Mouse (Mus musculus) cerebellum, adult 2 months (tissue): Measurements from ENCODE around the gene Mpped2. TPM values are rescaled to one million over a fixed set of nuclear protein-coding genes. Genes with fewer than 3 reads are reported as not detected.

Experiments
- DNase-seq, 2 experiments: peaks; one replicate each; pipeline ENCODE4 v3.0.0; 2021
- H3K27ac ChIP-seq: fragments of 200-500 bp; 2 replicates; pipeline ENCODE4 v1.5.1; 2012; ENCODE audit warnings: low read length, control low read depth, inconsistent platforms; ENCODE audit not compliant: insufficient read depth
- H3K27me3 ChIP-seq: fragments of 200-500 bp; 2 replicates; pipeline ENCODE4 v1.6.1; 2012; ENCODE audit warnings: inconsistent platforms, mild to moderate bottlenecking, low read length, moderate library complexity; ENCODE audit not compliant: control insufficient read depth, insufficient read depth
- H3K4me1 ChIP-seq: fragments of 200-500 bp; 2 replicates; pipeline ENCODE4 v1.6.1; 2011; ENCODE audit warnings: low read length; ENCODE audit not compliant: control insufficient read depth, insufficient read depth
- H3K4me3 ChIP-seq: fragments of 200-500 bp; replicated peaks from 2 replicates; pipeline ENCODE3; 2011; ENCODE audit warnings: mild to moderate bottlenecking, low read depth, low read length, control low read depth; ENCODE audit not compliant: insufficient read depth
- CTCF ChIP-seq: fragments of 200-500 bp; IDR thresholded peaks from 2 replicates; pipeline ENCODE4 v1.5.1; 2011; ENCODE audit warnings: low read depth, mild to moderate bottlenecking, control low read depth, low read length, moderate library complexity, borderline replicate concordance; ENCODE audit not compliant: insufficient read depth
- POLR2A ChIP-seq: fragments of 200-500 bp; IDR thresholded peaks from 2 replicates; pipeline ENCODE4 v1.6.1; 2011; ENCODE audit warnings: low read length, control low read depth, borderline replicate concordance; ENCODE audit not compliant: insufficient read depth
- WGBS: fragments of 180-500 bp; shearing (Covaris S2); methylation state at CpG from one replicate; pipeline ENCODE4 v1.1.7; 2018; 5-methylcytosine and 5-hydroxymethylcytosine counted together
- polyA plus RNA-seq: library from polyadenylated mRNA; depleted of rRNA; stranded (reverse); fragments of >200 nt; gene quantifications from 2 replicates; pipeline ENCODE4 v1.2.3, GENCODE M21; 2012

Gene Mpped2
- polyA plus RNA-seq, 1 experiment, result 14.9 TPM

DNA sequence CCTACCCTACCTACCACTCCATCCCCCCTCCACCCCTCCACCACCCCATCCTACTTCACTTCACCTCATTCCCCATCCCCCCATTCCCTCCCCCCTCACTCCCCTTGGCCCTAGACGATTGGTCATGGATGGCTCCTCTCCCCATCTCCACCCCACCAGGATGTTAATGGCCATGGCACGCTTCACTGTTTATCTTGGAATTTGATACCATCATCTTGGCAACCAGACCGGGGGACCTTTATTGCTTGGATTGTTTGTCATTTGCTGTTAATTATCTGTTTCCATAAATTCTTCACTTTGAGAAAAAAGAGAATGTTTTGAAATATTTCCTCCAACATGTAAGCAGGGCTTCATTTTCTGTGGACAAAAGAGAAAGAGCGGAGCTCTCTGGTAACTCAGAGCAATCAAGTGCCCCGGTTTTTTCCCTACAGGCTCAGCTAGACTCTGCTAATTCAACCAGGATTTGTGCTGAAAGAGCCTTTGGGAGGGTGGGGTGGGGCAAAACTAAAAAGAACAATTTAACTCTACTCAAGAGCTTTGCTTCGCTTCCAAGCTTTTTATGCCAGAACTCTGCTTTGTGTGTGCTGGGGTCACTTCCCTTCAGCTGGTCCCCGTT is 17.9 kb downstream of the Mpped2 start:
- H3K27me3 ChIP-seq, result no peaks in the 10 kb centered on the region
- TF ChIP-seq POLR2A (no peak), CTCF (no peak)
- 79% methylated on average over 7 of the region's 7 CpGs for WGBS
- no peak overlapping the region for H3K27ac ChIP-seq
- H3K4me1 ChIP-seq, result no peaks in the 10 kb centered on the region; the same call in none of the 2 replicates
- no peak for DNase-seq
- no peak overlapping the region for H3K4me3 ChIP-seq

DNA sequence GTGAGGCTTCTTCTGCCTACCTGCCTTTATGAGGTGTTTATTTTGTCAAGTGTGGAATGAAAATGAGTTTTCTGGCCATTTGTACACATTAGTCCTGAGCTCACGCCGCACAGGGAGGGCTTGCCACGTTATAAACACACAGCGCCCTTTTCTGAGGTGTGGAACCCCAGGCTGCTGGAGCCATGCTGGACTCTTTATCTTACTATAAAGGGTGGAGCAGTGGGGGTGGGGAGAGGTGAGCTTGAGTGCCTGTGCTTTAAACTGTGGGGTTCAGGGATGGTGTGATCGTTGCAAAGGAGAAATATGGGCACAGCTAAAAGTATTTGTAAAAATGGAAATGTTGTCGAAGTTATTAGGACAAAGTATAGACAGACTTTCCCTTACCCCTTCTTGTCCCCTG is 18.4 kb downstream of the Mpped2 start:
- H3K27me3 ChIP-seq, result no peaks in the 10 kb centered on the region
- H3K4me3 ChIP-seq, result no peak overlapping the region
- H3K27ac ChIP-seq, result no peak overlapping the region
- 97% methylated on average over 6 of the region's 6 CpGs for WGBS
- H3K4me1 ChIP-seq, result no peaks in the 10 kb centered on the region; the same call in none of the 2 replicates
- TF ChIP-seq CTCF (no peak), POLR2A (no peak)
- DNase-seq, result no peak

GRCm38 (mm10) chr2:106713151-106713550 is 20.1 kb downstream of the Mpped2 start:
- no peak overlapping the region for H3K27ac ChIP-seq
- no peaks in the 10 kb centered on the region for H3K27me3 ChIP-seq
- H3K4me3 ChIP-seq, result no peak overlapping the region
- no peak for TF ChIP-seq POLR2A
- TF ChIP-seq CTCF, result no peak
- H3K4me1 ChIP-seq, result no peaks in the 10 kb centered on the region; the same call in none of the 2 replicates
- DNase-seq, result peak; percentile 38 to 54
- WGBS, result 18% methylated on average over 4 of the region's 4 CpGs

DNA sequence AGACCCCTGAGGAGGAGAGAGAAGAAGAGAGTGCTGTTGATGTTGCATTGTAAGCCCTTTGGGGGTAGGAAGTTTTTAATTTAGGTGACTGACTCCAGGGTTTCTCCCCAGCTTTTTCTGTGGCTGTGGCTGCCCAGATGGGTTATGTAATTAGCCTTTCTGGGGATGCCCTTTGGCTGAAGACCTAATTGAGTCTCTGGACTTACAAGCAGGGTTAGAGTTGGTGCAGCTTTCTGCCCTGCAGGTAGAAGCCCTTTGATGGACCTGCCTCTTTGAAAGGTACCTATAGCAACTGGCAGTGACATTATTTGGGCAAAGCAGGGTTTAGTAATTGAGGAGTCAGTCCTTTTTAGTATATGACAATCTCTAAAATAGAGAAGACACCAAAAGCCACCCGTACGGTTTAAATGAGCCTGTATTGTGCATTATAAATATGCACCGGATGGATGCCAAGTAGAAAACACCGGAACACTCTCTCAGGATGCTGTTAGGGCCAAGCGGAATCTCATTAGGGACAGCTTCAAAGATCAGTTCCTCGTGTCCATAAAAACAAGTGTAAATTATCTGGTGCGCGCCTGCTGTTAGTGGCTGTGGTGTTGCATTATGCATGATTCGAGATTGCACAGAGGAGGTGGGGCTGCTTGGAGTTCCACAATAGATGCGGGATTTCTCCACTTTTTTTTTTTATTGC is 22.8 kb downstream of the Mpped2 start:
- WGBS, result 56% methylated on average over 10 of the region's 10 CpGs
- Histone ChIP-seq H3K27ac (no peak overlapping the region), H3K4me1 (no peaks in the 10 kb centered on the region; the same call in none of the 2 replicates), H3K4me3 (no peak overlapping the region), H3K27me3 (no peaks in the 10 kb centered on the region)
- TF ChIP-seq CTCF (no peak), POLR2A (no peak)
- DNase-seq, result peak in 1 of 2 experiments; percentile 32

GRCm38 (mm10) chr2:106716365-106716717 is 23.3 kb downstream of the Mpped2 start:
- Histone ChIP-seq H3K4me1 (no peaks in the 10 kb centered on the region; the same call in 1 of the 2 replicates), H3K27ac (no peak overlapping the region), H3K4me3 (no peak overlapping the region), H3K27me3 (no peaks in the 10 kb centered on the region)
- TF ChIP-seq CTCF (no peak), POLR2A (no peak)
- WGBS, result 76% methylated on average over 7 of the region's 7 CpGs
- DNase-seq, result no peak

GRCm38 (mm10) chr2:106718888-106719287 is 25.8 kb downstream of the Mpped2 start:
- Histone ChIP-seq H3K27ac (no peak overlapping the region), H3K27me3 (no peaks in the 10 kb centered on the region), H3K4me1 (no peaks in the 10 kb centered on the region; the same call in 1 of the 2 replicates), H3K4me3 (no peak overlapping the region)
- WGBS, result 78% methylated on average over 5 of the region's 5 CpGs
- no peak for DNase-seq
- no peak for TF ChIP-seq CTCF
- no peak for TF ChIP-seq POLR2A

DNA sequence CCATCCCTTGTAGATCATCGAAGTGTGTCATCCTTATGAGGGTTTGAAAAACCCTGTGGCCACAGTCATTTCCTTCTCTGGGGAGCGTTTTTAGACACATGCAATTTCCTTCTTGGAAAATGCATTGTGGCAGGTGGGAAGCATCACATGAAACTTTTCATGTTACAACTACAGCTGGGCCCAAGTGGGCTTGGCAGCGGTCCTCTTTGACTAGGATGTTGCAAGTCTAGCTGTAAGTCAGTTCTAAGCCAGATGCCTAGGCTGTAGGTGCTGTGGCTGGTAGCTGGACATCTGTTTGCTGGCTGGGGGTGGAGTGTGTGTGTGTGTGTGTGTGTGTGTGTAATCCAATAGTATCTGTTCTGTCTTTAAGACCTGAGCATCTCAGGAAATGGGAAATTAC is 26.4 kb downstream of the Mpped2 start:
- WGBS, result 82% methylated on average over 3 of the region's 3 CpGs
- TF ChIP-seq CTCF, result no peak
- no peak for TF ChIP-seq POLR2A
- no peak for DNase-seq
- Histone ChIP-seq H3K4me3 (no peak overlapping the region), H3K27me3 (no peaks in the 10 kb centered on the region), H3K27ac (no peak overlapping the region), H3K4me1 (no peaks in the 10 kb centered on the region; the same call in 1 of the 2 replicates)

DNA sequence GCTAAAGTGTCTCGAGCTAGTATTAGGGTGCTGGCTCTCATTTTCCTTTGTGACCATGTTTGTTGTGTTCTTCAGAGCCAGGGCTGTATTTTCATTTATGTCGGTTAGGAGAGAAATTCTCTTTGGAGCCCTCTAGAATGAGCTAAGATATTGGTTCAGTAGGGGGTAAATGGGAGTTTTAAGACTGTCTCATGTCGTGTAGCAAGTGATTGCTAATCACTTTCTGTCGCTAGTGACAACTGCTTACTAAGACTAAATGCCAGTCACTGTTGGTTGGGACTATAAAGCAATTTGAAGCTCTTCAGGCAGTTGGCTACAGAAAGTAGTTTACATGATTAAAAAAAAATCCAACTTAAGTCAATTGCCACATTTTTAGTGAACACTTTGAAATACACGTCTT is 27.6 kb downstream of the Mpped2 start:
- Histone ChIP-seq H3K27me3 (no peaks in the 10 kb centered on the region), H3K4me1 (no peaks in the 10 kb centered on the region; the same call in 1 of the 2 replicates), H3K4me3 (no peak overlapping the region), H3K27ac (no peak overlapping the region)
- WGBS, result 71% methylated on average over 5 of the region's 5 CpGs
- TF ChIP-seq CTCF (no peak), POLR2A (no peak)
- no peak for DNase-seq
